Mouse (Mus musculus) kidney, embryonic 16.5 days (tissue): ENCODE measurements around the gene Tshz2. TPM values are rescaled to one million over a fixed set of nuclear protein-coding genes. Genes with fewer than 3 reads are reported as not detected.

Experiments
- ATAC-seq: fragments of 200-750 bp; cut with Nextera tagmentation; 2 replicates; pipeline ENCODE4 v1.8.0; 2017; ENCODE audit warnings: moderate TSS enrichment; ENCODE audit not compliant: low FRiP score, low TSS enrichment
- H3K27ac ChIP-seq: fragments of 300-500 bp; sonication (generic); 2 replicates; pipeline ENCODE4 v1.5.1; 2014; ENCODE audit warnings: low read length
- H3K27me3 ChIP-seq: fragments of 300-500 bp; sonication (generic); 2 replicates; pipeline ENCODE4 v1.6.1; 2014; ENCODE audit warnings: low read length, control low read depth, mixed read lengths; ENCODE audit not compliant: insufficient read depth
- H3K36me3 ChIP-seq: fragments of 300-500 bp; sonication (generic); 2 replicates; pipeline ENCODE4 v1.6.1; 2014; ENCODE audit warnings: low read length, control low read depth, mixed read lengths; ENCODE audit not compliant: insufficient read depth
- H3K4me1 ChIP-seq: fragments of 300-500 bp; sonication (generic); 2 replicates; pipeline ENCODE4 v1.6.1; 2014; ENCODE audit warnings: low read length, control low read depth, mixed read lengths; ENCODE audit not compliant: insufficient read depth
- H3K4me2 ChIP-seq: fragments of 300-500 bp; sonication (generic); replicated peaks from 2 replicates; pipeline ENCODE4 v1.6.1; 2014; ENCODE audit warnings: low read depth, low read length
- H3K4me3 ChIP-seq: fragments of 300-500 bp; sonication (generic); 2 replicates; pipeline ENCODE4 v1.5.1; 2014; ENCODE audit warnings: mild to moderate bottlenecking, low read length
- H3K9ac ChIP-seq: fragments of 300-500 bp; sonication (generic); replicated peaks from 2 replicates; pipeline ENCODE4 v1.6.1; 2014; ENCODE audit warnings: low read length
- H3K9me3 ChIP-seq: fragments of 300-500 bp; sonication (generic); 2 replicates; pipeline ENCODE4 v1.6.1; 2016; ENCODE audit warnings: low read length, control low read depth
- WGBS: fragments of 180-500 bp; shearing (Covaris S2); extraction: QIAGEN DNeasy Blood & Tissue Kit; methylation state at CpG from one replicate; pipeline ENCODE4 v1.1.7; 2014; 5-methylcytosine and 5-hydroxymethylcytosine counted together
- polyA plus RNA-seq: library from polyadenylated mRNA; unstranded; fragments of >200 nt; fragmentation: Nextera tagmentation; extraction: Ambion mirVana; gene quantifications from 2 replicates; pipeline ENCODE4 v1.2.1, GENCODE M21; 2015

Gene Tshz2
- polyA plus RNA-seq, 1 experiment from 2014 or later = 11.5 TPM

DNA sequence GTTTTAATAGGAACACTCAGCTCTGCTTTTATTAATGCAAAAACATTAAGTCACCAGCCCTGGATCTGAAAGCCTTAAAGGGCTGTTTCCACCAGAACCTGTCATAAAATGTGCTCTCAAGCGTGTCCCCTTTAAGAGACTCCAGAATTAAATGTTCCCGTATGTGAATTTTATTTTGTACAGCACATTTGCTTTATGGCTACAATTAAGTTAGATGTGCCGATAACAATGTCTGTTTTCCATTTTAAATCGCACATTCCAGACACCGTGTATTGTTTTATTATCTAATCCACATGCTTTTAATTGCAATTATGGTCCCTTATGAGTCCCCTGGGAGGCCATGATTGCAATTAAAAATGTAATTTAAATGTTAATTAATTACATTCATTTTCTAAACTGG lies 178.8 kb downstream of the Tshz2 start:
- 64% methylated on average over 5 of the region's 5 CpGs for WGBS
- H3K4me3 ChIP-seq = no peak overlapping the region
- H3K4me2 ChIP-seq = no peak overlapping the region
- no peak overlapping the region for H3K9ac ChIP-seq
- no peaks in the 10 kb centered on the region for H3K36me3 ChIP-seq
- 0 out of 2 replicates have a peak, but pooled peaks cover 3% of the 10 kb centered on the region for H3K27me3 ChIP-seq
- H3K9me3 ChIP-seq = no peaks in the 10 kb centered on the region
- H3K4me1 ChIP-seq = peaks cover 8% of the 10 kb centered on the region; the same call in 1 of the 2 replicates
- no peak overlapping the region for H3K27ac ChIP-seq
- ATAC-seq = no peak

DNA sequence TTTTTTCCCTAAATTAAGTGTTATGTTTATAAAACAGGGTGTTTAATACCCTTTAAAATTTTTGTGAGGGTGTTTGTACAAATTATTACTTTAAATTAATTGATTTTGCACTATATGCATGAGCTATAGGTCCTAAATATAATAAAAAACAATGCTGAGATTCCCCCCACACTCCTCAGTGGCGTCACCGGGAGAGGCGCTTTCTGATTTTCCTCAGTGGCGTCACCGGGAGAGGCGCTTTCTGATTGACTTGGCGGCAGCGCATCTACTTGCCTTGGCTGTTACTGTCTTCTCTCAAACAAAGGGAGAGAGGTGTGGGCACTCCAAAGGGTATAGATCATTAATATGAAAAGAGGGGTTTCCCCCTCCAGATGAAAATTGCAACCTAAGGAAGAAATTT lies 179.2 kb downstream of the Tshz2 start:
- Histone ChIP-seq H3K4me2 (no peak overlapping the region), H3K36me3 (no peaks in the 10 kb centered on the region), H3K4me3 (no peak overlapping the region), H3K27me3 (0 out of 2 replicates have a peak, but pooled peaks cover 3% of the 10 kb centered on the region), H3K4me1 (peaks cover 8% of the 10 kb centered on the region; the same call in 1 of the 2 replicates), H3K9me3 (no peaks in the 10 kb centered on the region), H3K27ac (no peak overlapping the region), H3K9ac (no peak overlapping the region)
- no peak for ATAC-seq
- WGBS = 90% methylated on average over 8 of the region's 8 CpGs

DNA sequence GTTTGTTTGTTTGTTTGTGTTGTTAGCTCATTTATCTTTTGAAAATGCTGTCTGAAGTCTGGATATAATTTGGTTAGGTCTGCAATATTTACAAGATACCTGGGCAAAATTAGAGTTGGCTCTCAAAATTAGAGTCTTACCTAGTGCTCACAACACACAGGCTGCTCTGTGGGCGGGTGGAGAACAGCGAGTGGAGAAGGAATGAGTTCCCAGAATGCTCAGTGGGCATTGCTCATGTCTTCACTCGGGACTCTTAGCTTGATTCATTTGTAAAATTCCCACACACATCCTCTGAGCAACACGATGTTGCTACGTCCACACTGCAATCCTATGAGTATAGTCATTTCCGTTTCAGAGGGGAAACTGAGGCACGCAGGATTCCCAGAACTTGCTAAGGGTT lies 180.1 kb downstream of the Tshz2 start:
- H3K4me2 ChIP-seq = no peak overlapping the region
- H3K36me3 ChIP-seq = no peaks in the 10 kb centered on the region
- no peaks in the 10 kb centered on the region for H3K9me3 ChIP-seq
- H3K4me3 ChIP-seq = no peak overlapping the region
- no peak overlapping the region for H3K27ac ChIP-seq
- ATAC-seq = no peak
- H3K27me3 ChIP-seq = 0 out of 2 replicates have a peak, but pooled peaks cover 3% of the 10 kb centered on the region
- 89% methylated on average over 7 of the region's 7 CpGs for WGBS
- no peak overlapping the region for H3K9ac ChIP-seq
- peaks cover 8% of the 10 kb centered on the region; the same call in 1 of the 2 replicates for H3K4me1 ChIP-seq

DNA sequence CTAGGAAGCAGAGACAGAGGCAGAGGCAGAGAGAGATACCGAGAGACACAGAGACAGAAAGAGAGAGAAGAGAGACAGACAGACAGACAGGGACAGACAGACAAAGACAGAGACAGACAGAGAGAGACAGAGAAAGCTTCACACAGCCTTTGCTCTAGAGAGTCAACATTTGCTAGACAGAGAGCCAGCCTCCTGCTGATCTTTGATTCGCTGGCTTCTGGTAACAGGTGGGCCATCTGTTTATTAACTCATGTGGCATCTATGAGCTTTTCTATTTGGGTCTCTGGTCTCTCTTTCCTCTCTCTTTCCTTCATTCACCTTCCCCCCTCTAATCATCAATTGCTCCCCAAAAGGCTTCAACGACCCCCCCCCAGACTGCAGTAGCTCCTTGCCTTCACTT lies 181.5 kb downstream of the Tshz2 start:
- Histone ChIP-seq H3K9me3 (no peaks in the 10 kb centered on the region), H3K4me2 (no peak overlapping the region), H3K4me3 (no peak overlapping the region), H3K4me1 (peaks cover 15% of the 10 kb centered on the region), H3K27me3 (0 out of 2 replicates have a peak, but pooled peaks cover 2% of the 10 kb centered on the region), H3K27ac (no peak overlapping the region), H3K9ac (no peak overlapping the region), H3K36me3 (no peaks in the 10 kb centered on the region)
- whole genome bisulfite sequencing = 78% methylated on average over 3 of the region's 3 CpGs
- no peak for ATAC-seq

DNA sequence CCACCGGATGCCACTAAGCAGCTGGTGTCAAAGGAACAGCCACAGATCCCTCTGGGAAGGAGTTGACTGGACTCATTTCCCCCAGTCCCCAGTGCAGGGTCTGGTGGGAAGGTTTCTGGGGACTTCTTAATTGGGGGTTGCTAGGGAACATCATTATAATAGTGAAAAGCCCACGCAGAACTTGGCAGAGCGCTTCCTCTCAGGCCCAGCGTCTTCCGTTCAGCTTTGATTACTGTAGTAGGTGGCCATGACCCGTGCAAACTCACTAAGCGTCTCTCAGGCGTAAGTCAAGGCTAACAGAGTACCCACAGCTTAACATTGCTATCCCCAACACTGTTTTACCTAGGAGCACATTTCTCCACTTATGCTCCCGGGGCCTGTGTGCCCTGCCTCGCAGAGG lies 181.9 kb downstream of the Tshz2 start:
- H3K9ac ChIP-seq = no peak overlapping the region
- H3K4me1 ChIP-seq = peaks cover 15% of the 10 kb centered on the region
- no peak overlapping the region for H3K27ac ChIP-seq
- no peaks in the 10 kb centered on the region for H3K27me3 ChIP-seq
- ATAC-seq = no peak
- WGBS = 75% methylated on average over 10 of the region's 10 CpGs
- no peaks in the 10 kb centered on the region for H3K9me3 ChIP-seq
- H3K4me3 ChIP-seq = no peak overlapping the region
- no peak overlapping the region for H3K4me2 ChIP-seq
- no peaks in the 10 kb centered on the region for H3K36me3 ChIP-seq

DNA sequence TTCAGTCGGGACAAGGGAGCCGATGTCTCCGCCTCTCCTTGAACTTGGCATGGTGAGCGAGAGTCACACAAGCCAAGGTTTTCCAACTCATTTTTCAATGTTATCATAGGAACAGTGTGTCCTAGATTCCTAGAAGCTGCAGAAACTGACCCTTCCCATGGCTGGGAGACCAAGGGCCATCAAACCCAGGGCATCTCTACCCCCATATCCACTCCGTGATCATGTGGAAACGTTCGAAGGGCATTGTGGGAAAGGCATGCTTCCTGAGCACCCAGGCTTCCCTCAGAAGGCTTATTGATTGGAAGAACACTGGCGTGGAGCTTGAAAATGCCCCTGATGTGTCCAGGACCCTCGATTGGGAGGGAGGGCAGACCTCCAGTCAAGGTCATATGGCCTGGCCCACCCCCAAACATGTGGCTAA lies 188.2 kb downstream of the Tshz2 start:
- H3K27me3 ChIP-seq = no peaks in the 10 kb centered on the region
- no peak overlapping the region for H3K4me2 ChIP-seq
- no peak overlapping the region for H3K4me3 ChIP-seq
- no peak overlapping the region for H3K27ac ChIP-seq
- peaks cover 18% of the 10 kb centered on the region for H3K4me1 ChIP-seq
- H3K9ac ChIP-seq = no peak overlapping the region
- no peaks in the 10 kb centered on the region for H3K36me3 ChIP-seq
- WGBS = 87% methylated on average over 9 of the region's 9 CpGs
- ATAC-seq = no peak
- H3K9me3 ChIP-seq = no peaks in the 10 kb centered on the region

DNA sequence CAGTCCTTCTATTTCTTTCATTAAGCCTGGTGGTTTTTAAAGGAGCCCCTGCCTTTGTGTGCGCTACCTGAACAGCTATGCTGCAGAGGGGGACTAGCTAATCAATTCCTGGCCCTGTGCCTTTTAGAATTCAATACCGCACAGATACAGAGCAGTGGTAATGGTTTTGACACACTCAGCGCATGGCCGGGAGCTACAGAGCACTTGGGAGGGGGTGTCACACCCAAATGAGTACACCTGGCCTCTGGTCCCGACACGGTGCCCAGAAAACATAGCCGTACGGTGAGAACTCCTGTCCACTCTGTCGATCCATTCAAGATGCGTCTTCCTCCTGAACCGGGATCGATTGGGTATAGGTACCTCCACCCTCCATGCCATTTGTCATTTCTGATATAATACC lies 193.1 kb downstream of the Tshz2 start:
- H3K4me1 ChIP-seq = peaks cover 25% of the 10 kb centered on the region
- WGBS = 31% methylated on average over 12 of the region's 12 CpGs
- H3K4me3 ChIP-seq = peak overlapping the region; percentile 21
- H3K27me3 ChIP-seq = no peaks in the 10 kb centered on the region
- peak overlapping the region; percentile 52 for H3K4me2 ChIP-seq
- H3K9me3 ChIP-seq = no peaks in the 10 kb centered on the region
- H3K9ac ChIP-seq = 0 out of 2 replicates have a peak overlapping the region, but pooled peaks have one; percentile 41
- no peaks in the 10 kb centered on the region for H3K36me3 ChIP-seq
- H3K27ac ChIP-seq = 0 out of 2 replicates have a peak overlapping the region, but pooled peaks have one; percentile 36
- ATAC-seq = peak; percentile 57; the same call in 1 of the 2 replicates

DNA sequence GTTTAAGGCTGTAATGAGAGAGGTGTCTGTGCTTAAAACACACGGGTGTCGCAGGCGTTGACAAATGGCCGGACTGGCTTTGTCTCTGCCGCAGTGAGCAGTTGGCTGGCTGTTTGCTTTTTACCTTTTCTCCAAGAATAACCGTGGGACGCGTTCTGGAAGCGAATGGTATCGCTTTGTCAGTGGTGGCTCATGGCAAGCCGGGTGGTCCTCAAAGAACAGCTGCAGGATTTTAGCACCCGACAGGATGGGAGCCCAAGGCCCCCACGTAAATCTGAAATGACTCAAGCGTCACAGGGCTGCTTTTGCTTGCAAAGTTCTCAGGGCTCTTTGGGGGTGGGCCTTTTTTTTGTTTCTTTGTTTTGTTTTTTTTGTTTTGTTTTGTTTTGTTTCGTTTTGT lies 193.5 kb downstream of the Tshz2 start:
- Histone ChIP-seq H3K4me1 (peaks cover 22% of the 10 kb centered on the region), H3K4me2 (peak overlapping the region; percentile 52), H3K9ac (0 out of 2 replicates have a peak overlapping the region, but pooled peaks have one; percentile 41), H3K36me3 (no peaks in the 10 kb centered on the region), H3K4me3 (peak overlapping the region; percentile 21), H3K27ac (0 out of 2 replicates have a peak overlapping the region, but pooled peaks have one; percentile 36), H3K27me3 (no peaks in the 10 kb centered on the region), H3K9me3 (no peaks in the 10 kb centered on the region)
- WGBS = 11% methylated on average over 15 of the region's 15 CpGs
- ATAC-seq = peak; percentile 60

DNA sequence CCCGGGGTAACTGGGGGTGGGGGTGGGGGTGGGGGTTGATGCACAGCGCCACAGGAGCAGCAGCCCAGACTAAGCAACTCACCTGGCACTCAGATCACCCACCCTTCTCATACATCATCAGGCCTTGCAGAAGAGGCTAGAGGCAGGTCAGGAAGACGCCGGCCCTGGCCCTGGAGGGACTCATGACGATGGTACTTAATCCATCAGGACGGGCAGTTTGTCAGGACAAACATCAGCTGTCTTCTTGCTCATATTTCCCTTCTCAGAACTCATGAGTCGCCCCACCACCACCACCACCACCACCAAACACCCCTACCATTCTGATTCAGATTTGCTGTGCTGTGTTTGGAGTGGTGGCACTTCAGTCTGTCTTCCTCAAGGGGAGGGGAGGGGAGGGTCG lies 194.0 kb downstream of the Tshz2 start:
- no peak; the same call in 1 of the 2 replicates for ATAC-seq
- Histone ChIP-seq H3K4me2 (peak overlapping the region; percentile 52), H3K9ac (no peak overlapping the region)

DNA sequence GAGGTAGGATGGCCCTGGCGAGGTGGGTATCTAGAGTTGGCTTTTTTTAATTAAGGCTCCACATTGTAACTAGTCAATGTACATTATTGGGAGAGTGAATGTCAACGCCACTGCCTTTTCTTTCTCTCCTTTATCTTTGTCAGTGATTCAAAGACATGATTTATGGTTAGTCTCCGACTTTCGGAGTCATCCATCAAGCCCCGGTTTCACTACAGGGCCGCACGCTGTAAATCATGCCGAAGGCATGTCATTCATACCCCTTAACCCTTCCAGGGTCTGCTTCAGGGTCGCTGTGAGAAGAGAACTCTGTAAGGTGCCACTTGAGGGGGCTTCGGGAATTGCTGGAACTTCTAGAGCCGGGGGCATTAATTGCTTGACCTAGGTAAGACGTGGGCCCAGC lies 199.4 kb downstream of the Tshz2 start:
- Histone ChIP-seq H3K4me1 (peaks cover 35% of the 10 kb centered on the region), H3K4me2 (no peak overlapping the region), H3K9me3 (no peaks in the 10 kb centered on the region), H3K9ac (no peak overlapping the region), H3K27me3 (no peaks in the 10 kb centered on the region), H3K4me3 (no peak overlapping the region), H3K36me3 (no peaks in the 10 kb centered on the region), H3K27ac (no peak overlapping the region)
- ATAC-seq = no peak
- 34% methylated on average over 12 of the region's 12 CpGs for WGBS

More for the DNA sequence above, 194.0 kb downstream of the Tshz2 start:
- WGBS = 17% methylated on average over 8 of the region's 8 CpGs
- H3K27me3 ChIP-seq = no peaks in the 10 kb centered on the region
- H3K27ac ChIP-seq = peak overlapping the region; percentile 71; the same call in 1 of the 2 replicates
- H3K4me3 ChIP-seq = no peak overlapping the region; the same call in 1 of the 2 replicates
- peaks cover 23% of the 10 kb centered on the region for H3K4me1 ChIP-seq
- H3K36me3 ChIP-seq = no peaks in the 10 kb centered on the region
- no peaks in the 10 kb centered on the region for H3K9me3 ChIP-seq
